Mouse (Mus musculus) splenic B cell, adult 2 months (primary cell): ENCODE measurements at regions not wholly inside any gene's neighbourhood (a gene's known extent, or its start where the extent isn't known, plus 50 kb on each side); places are given as distances from the start of the nearest gene placed in this dataset.
A peak's percentile ranks its signal among the peaks of the same experiment; 100 is the strongest.

Source experiments
- DNase-seq: peaks from one replicate; pipeline ENCODE4 v3.0.0-alpha.2; 2011; ENCODE audit warnings: low read depth, low spot score
- H3K27me3 ChIP-seq: 2 replicates; pipeline ENCODE4 v1.6.1; 2012; ENCODE audit warnings: mild to moderate bottlenecking, low read length, moderate library complexity, mixed read lengths; ENCODE audit not compliant: control insufficient read depth, poor library complexity, insufficient read depth, severe bottlenecking
- H3K36me3 ChIP-seq: 2 replicates; pipeline ENCODE4 v1.6.1; 2012; ENCODE audit warnings: mild to moderate bottlenecking, low read length, moderate library complexity, mixed read lengths; ENCODE audit not compliant: control insufficient read depth, poor library complexity, insufficient read depth, severe bottlenecking

GRCm38 (mm10) chr10:84008923-84009322, 286.3 kb downstream of the 1500009L16Rik start:
- H3K27me3 ChIP-seq: no peaks in the 10 kb centered on the region
- no peak for DNase-seq
- no peaks in the 10 kb centered on the region for H3K36me3 ChIP-seq

GRCm38 (mm10) chr10:84019381-84019780, 296.7 kb downstream of the 1500009L16Rik start:
- DNase-seq: peak; percentile 77
- no peaks in the 10 kb centered on the region for H3K27me3 ChIP-seq
- no peaks in the 10 kb centered on the region for H3K36me3 ChIP-seq

- H3K36me3 ChIP-seq: no peaks in the 10 kb centered on the region
- peak; percentile 62 for DNase-seq
- no peaks in the 10 kb centered on the region for H3K27me3 ChIP-seq
Measured at GRCm38 (mm10) chr10:84020023-84020620, 297.5 kb downstream of the 1500009L16Rik start.

- DNase-seq: no peak
- no peaks in the 10 kb centered on the region for H3K27me3 ChIP-seq
- no peaks in the 10 kb centered on the region for H3K36me3 ChIP-seq
Measured at GRCm38 (mm10) chr10:84021167-84022120, 298.8 kb downstream of the 1500009L16Rik start.

GRCm38 (mm10) chr10:84024294-84024693, 301.6 kb downstream of the 1500009L16Rik start:
- Histone ChIP-seq H3K36me3 (no peaks in the 10 kb centered on the region), H3K27me3 (no peaks in the 10 kb centered on the region)
- no peak for DNase-seq

GRCm38 (mm10) chr10:84024901-84025300, 302.2 kb downstream of the 1500009L16Rik start:
- H3K27me3 ChIP-seq: no peaks in the 10 kb centered on the region
- no peaks in the 10 kb centered on the region for H3K36me3 ChIP-seq
- no peak for DNase-seq

- Histone ChIP-seq H3K36me3 (no peaks in the 10 kb centered on the region), H3K27me3 (no peaks in the 10 kb centered on the region)
- no peak for DNase-seq
Measured at GRCm38 (mm10) chr10:84026798-84027197, 304.1 kb downstream of the 1500009L16Rik start.

GRCm38 (mm10) chr10:84036131-84036877, 313.6 kb downstream of the 1500009L16Rik start:
- Histone ChIP-seq H3K27me3 (no peaks in the 10 kb centered on the region), H3K36me3 (no peaks in the 10 kb centered on the region)
- no peak for DNase-seq

GRCm38 (mm10) chr10:84048706-84049105, 326.0 kb downstream of the 1500009L16Rik start:
- DNase-seq: no peak
- H3K36me3 ChIP-seq: no peaks in the 10 kb centered on the region
- no peaks in the 10 kb centered on the region for H3K27me3 ChIP-seq

GRCm38 (mm10) chr10:84052696-84053095, 330.0 kb downstream of the 1500009L16Rik start:
- Histone ChIP-seq H3K36me3 (no peaks in the 10 kb centered on the region), H3K27me3 (no peaks in the 10 kb centered on the region)
- DNase-seq: no peak

GRCm38 (mm10) chr10:84054551-84055336, 332.1 kb downstream of the 1500009L16Rik start:
- H3K27me3 ChIP-seq: no peaks in the 10 kb centered on the region
- DNase-seq: no peak
- H3K36me3 ChIP-seq: no peaks in the 10 kb centered on the region

GRCm38 (mm10) chr10:84055402-84056167, 332.9 kb downstream of the 1500009L16Rik start:
- no peak for DNase-seq
- Histone ChIP-seq H3K27me3 (no peaks in the 10 kb centered on the region), H3K36me3 (no peaks in the 10 kb centered on the region)

- Histone ChIP-seq H3K27me3 (no peaks in the 10 kb centered on the region), H3K36me3 (no peaks in the 10 kb centered on the region)
- DNase-seq: no peak
Measured at GRCm38 (mm10) chr10:84056323-84057169, 333.9 kb downstream of the 1500009L16Rik start.
